Mouse (Mus musculus) 3T3-L1 (cell line): Measurements from ENCODE around the gene Mea1.

Experiments used
- DNase-seq: peaks from one replicate; pipeline ENCODE4 v3.0.0-alpha.2; 2015; ENCODE audit warnings: low read depth, low spot score

Gene Mea1

DNA sequence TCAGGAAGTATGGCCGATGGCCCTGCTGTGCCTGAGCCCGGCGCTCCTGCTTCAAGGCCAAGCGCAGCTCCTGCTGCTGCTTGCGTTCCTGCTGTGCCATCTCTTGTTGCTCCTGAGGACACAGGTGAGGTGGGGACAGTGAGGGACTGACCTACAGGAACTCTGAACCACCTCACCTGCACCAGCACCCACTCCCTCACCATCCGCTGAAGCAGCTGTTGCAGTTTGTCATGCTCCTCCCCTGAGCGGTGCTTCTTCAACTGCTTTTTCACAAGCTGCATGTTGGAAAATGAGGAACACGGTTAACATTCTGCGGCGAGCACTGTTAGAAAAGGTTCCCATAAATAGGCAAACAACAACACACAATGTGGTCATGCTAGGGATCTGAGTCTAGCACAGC is 8.7 kb upstream of the Mea1 start:
- DNase-seq, result no peak

- DNase-seq, result peak; percentile 98
Observed at GRCm38 (mm10) chr17:46673850-46674529, 4.6 kb upstream of the Mea1 start, which contains the start of gene Rrp36. Gene Rrp36 (minus strand): TSS chr17:46674352.

GRCm38 (mm10) chr17:46674530-46675283 is 3.9 kb upstream of the Mea1 start:
- DNase-seq, result no peak

- no peak for DNase-seq
Observed at GRCm38 (mm10) chr17:46678911-46679310, 318 bp downstream of the Mea1 start.

GRCm38 (mm10) chr17:46679843-46680759 is 1.5 kb downstream of the Mea1 start:
- peak; percentile 66 for DNase-seq

DNA sequence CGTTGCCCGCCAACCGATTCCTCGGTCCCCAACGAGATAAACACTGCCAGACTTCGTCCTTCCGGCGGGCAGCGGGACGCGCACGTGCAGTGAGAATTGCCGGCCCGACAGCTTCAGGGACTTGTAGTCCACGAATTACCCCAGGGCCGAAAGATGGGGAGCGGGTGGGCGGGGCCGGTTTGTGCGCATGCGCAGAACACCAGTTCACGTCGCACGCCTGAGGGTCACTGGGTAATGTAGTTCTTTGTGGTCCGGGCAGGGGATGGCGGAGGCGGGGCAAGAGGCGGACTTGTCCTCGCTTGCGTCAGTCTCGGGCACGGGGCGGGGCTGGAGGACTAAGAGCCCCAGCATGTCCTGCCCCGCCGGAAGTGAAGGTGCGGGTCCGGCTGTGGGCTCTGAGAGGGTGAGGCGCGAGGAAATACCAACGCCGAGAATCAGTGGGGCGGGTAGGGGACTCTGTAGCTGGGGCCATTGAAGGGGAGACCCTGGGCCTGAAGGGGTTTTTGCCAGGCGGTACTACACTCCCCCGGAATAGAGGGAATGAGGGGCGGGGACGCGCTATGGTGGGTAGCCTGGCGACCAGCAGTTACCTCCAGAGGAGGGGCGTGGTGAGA is 2.3 kb downstream of the Mea1 start, which contains the start of gene Klhdc3:
Klhdc3 (minus strand) TSS at position 155 of the 614 bp plus-strand sequence.
- peak; percentile 99 for DNase-seq

- peak; percentile 23 for DNase-seq
Observed at GRCm38 (mm10) chr17:46681466-46682118, 3.0 kb downstream of the Mea1 start.

DNA sequence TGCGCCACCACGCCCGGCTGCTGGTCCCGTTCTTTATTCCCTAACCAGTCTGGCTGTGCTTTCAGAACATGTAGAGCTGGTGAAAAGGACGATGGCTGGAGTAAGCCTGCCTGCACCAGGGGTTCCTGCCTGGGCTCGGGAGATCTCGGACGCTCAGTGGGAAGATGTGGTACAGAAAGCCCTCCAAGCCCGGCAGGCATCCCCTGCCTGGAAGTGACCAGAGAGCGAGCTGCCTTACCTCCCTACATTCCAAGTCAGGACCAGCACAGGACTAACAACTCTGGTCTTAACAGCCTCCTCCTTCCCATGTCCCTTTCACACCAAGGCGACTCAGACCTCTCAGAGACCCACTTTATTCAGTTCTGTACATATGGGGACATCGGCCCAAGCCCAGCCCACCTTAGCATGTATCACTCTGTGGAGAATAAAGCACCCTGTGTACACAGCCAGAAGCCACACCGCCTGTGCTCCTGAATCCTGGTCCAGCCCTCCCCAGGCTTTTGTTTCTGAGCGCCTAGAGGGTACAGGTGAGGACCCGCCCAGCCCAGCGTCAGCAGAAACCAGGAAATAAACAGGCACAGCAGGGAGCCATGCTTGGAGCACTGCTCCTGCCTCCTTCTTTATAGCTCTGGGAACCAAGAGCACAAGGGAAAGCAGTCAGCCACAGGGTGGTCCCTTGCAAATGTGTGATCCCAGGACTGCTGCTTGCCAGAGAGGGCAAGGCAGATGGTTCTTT is 4.2 kb downstream of the Mea1 start:
- no peak for DNase-seq

GRCm38 (mm10) chr17:46685913-46686312 is 7.3 kb downstream of the Mea1 start:
- no peak for DNase-seq

DNA sequence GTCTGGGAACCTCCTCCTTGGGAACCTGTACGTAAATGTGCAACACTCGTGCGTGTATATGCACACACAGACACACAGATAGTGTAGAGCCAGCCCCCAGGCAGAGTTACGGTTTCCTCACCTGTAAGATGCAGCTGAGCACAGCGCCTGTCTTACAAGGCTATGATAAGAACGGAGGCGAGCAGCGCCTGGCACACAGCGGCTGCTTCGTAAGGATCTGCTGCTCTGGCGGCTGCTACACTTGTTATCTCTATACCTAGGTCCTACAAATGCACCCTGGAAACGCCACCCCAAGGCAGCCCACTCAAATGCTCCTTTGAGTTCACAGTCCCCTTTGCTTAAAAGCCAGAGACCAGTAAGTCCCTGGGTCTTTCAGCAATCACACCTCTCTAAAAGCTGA is 12.1 kb downstream of the Mea1 start:
- no peak for DNase-seq

- peak; percentile 75 for DNase-seq
Observed at GRCm38 (mm10) chr17:46691390-46691789, 12.8 kb downstream of the Mea1 start.

DNA sequence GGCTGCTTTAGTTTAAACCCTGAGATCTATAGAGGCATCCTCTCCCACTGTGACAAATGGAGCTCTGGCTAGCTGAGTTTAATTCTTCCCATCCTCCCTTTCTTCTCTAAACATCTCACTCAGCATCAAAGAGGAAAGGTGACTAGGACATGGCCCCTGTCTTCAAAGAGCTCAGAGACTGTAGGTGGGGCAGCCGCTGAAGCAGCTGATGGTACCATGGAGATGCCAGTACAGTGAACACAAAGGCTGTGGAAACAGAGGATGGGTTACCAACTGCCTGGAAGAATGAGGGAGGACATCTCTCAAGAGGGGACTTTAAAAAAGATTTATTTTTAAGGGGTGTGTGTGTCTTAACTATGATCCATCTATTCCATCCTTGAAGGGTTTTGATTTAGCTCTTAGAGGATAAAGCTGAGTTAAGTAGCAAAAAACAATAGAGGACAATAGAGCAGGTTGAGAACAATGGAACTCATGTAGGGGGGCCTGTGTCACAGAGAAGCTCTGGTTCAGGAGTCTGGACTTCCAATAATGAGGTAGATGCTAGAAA is 16.0 kb downstream of the Mea1 start:
- DNase-seq, result no peak

GRCm38 (mm10) chr17:46698515-46698914 is 19.9 kb downstream of the Mea1 start:
- DNase-seq, result peak; percentile 80

- DNase-seq, result no peak
Observed at GRCm38 (mm10) chr17:46699245-46699644, 20.7 kb downstream of the Mea1 start.

DNA sequence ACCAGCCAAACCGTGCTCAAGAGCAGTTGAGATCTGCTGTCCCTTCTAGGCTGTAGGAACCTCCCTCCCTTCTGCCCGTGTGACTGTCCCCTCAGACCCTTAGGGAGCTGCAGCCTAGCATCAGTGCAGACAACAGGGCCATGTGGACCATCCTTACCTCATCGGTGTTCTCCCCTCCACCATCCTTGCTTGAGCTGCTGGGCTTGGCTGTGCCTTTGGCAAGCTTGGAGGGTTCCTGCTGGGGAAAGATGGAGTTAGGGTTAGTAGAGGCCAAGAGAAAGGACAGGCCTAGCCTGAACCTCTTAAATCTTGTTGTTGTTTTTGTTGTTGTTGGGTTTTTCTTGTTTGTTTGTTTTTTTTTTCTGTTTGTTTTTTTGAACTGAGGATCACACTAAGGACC is 21.3 kb downstream of the Mea1 start:
- DNase-seq, result no peak

DNA sequence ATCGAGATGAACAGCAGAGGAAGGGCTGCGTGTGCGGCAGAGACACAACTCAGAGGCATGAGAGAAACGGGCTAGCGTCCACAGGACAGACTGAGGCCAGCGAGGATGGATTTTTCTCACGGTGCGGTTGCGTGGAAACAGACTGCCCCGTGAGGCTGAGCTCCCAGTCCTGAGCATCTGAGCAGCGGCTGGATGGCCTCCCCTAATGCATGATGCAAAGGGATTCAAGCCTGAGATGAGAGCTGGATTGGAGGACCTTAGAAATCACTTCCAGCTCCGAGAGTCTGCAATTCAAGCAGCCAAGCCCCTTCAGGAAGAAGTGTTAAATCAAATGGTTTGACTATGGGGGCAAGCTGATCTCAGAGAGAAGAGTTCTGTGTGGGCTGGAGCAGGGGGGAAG is 22.9 kb downstream of the Mea1 start:
- DNase-seq, result no peak

DNA sequence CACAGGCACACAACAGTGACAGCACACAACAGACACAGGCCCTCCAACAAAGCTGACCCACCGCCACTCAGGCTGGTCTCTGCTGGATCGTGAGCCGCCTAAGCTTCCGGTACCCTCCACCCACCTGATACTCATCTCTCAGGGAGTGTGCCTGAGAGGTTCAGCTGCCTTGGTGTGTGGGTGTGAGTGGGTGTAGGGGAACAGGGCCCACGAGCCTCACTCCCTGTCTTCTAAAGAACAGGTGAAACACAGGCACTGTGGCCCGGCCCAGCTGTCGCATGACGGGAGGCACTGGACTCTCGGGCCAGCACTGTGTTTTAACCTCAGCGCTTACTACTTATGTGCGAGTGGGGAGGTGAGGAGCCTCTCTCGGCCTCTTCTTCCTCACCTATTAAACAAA is 23.5 kb downstream of the Mea1 start:
- no peak for DNase-seq

- DNase-seq, result no peak
Observed at GRCm38 (mm10) chr17:46702506-46702905, 23.9 kb downstream of the Mea1 start.

- peak; percentile 23 for DNase-seq
Observed at GRCm38 (mm10) chr17:46703971-46704886, 25.6 kb downstream of the Mea1 start.
